Comparison of ENCODE assay signal across 17 mouse cellular contexts in the genomic region with DNA sequence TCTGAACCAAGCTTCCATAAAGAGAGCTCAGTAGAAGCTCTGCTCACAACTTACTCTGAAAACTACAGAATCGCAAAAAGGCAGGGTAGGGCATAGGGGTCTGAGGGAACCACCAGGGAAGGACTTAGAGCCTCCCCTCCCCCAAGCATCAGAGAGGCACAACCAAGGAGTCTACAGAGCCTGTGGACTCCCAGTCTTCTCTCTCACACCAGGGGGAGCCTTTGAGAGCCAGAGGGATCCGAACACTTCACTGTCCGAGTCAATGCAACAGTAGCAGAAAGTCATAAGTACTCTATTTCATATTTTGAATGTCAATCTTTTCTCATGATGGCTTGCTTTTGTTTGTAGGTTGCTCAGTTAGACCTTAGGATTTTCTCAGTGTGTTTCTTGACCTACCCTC. TPM values are rescaled to one million over a fixed set of nuclear protein-coding genes. Genes with fewer than 3 reads are reported as not detected.
DNase-seq lines count a peak whose midpoint lies in the region; ATAC-seq and TF ChIP-seq lines count a peak whose summit lies in the region.
"Had no signal": no experiment of that assay in that cellular context is flagged by ENCODE, and none has a peak within 500 bp of the region (broad histone marks: within the 10 kb centered on the region; RNA-seq: fewer than 3 reads in every experiment).

No protein-coding gene starts in this region.

- DNase-seq in gastrocnemius, adult 2 months = no peak
- no peak for DNase-seq in gastrocnemius, postnatal 25 days
- peak; percentile 6 for DNase-seq in kidney, postnatal 14 days
- DNase-seq in kidney, adult 18-20 months = no peak
- DNase-seq in A20 (ENCODE audit: low read depth, low spot score) = peak; percentile 8
- peak; percentile 17 for DNase-seq in adrenal gland, postnatal 25 days
- no peak for DNase-seq in embryo, embryonic 11 days
- DNase-seq: cerebellum, postnatal 36 days; midbrain, embryonic 14.5 days; right cerebral cortex, adult 18-20 months; thymus, postnatal 36 days had no signal

- ATAC-seq in megakaryocyte progenitor cell, adult 5-6 weeks (replicated peaks; ENCODE audit: poor library complexity) = no peak
- ATAC-seq: forebrain, embryonic 16.5 days had no signal

- TF ChIP-seq CTCF in gastrocnemius, adult 2 months (IDR thresholded peaks at IDR 0.05) = peak; percentile 42

- no peak overlapping the region for H3K4me3 ChIP-seq in gastrocnemius, adult 2 months
- H3K4me3 ChIP-seq: hindbrain, embryonic 15.5 days; limb, embryonic 12.5 days; lung, embryonic 15.5 days; neural tube, embryonic 12.5 days had no signal

- H3K27ac ChIP-seq in gastrocnemius, adult 2 months = no peak overlapping the region
- H3K27ac ChIP-seq: hindbrain, embryonic 15.5 days; limb, embryonic 12.5 days; lung, embryonic 15.5 days; neural tube, embryonic 12.5 days had no signal

- intact Hi-C loops in gastrocnemius, adult 2 months (cut with DNase I) = no loop called here

RNA-seq across cellular contexts. Expression of a gene that starts 30.2 kb away (rescaled TPM):
- total RNA-seq in gastrocnemius, adult 2 months (2021) = 1 to 10 TPM in 1 of 2 experiments, under 1 TPM in 1; 0.51 to 1.4 TPM
- under 1 TPM; 0.32 to 0.51 TPM for total RNA-seq in gastrocnemius, postnatal 25 days (2021)
- total RNA-seq in adrenal gland, postnatal 25 days (2021) = 0.06 TPM in 1 of 2 replicates, not detected in the other
- not detected in 2 replicates for total RNA-seq in megakaryocyte progenitor cell, adult 5-6 weeks (2015)
- total RNA-seq in megakaryocyte progenitor cell, adult 5-6 weeks (2017) = not detected in 2 replicates

Comparison
In these comparisons a context has a peak if more than half of its experiments do, and no peak if none do; other contexts are left out.
1. DNase-seq: peak in kidney, postnatal 14 days (single experiment), A20 (single experiment) and adrenal gland, postnatal 25 days (single experiment); none in gastrocnemius, adult 2 months (single experiment), gastrocnemius, postnatal 25 days (single experiment), kidney, adult 18-20 months (single experiment) and embryo, embryonic 11 days (single experiment).